Mouse (Mus musculus) embryonic fibroblast, embryonic 13.5 days (primary cell): ENCODE results near the gene Serinc2.

Experiments
- CTCF ChIP-seq: IDR thresholded peaks from 2 replicates; pipeline ENCODE4 v1.5.1; 2011; ENCODE audit warnings: mild to moderate bottlenecking, control low read depth, low read length, moderate library complexity, borderline replicate concordance; ENCODE audit not compliant: insufficient read depth
- POLR2A ChIP-seq: IDR thresholded peaks from 2 replicates; pipeline ENCODE4 v1.6.1; 2011; ENCODE audit warnings: low read depth, mild to moderate bottlenecking, control low read depth, low read length, moderate library complexity

- TF ChIP-seq CTCF: no peak
- TF ChIP-seq POLR2A: no peak
Observed at GRCm38 (mm10) chr4:130307851-130308230, 28.8 kb upstream of the Serinc2 start.
